Mouse (Mus musculus): ENCODE measurements around the gene Psma2.

DNA sequence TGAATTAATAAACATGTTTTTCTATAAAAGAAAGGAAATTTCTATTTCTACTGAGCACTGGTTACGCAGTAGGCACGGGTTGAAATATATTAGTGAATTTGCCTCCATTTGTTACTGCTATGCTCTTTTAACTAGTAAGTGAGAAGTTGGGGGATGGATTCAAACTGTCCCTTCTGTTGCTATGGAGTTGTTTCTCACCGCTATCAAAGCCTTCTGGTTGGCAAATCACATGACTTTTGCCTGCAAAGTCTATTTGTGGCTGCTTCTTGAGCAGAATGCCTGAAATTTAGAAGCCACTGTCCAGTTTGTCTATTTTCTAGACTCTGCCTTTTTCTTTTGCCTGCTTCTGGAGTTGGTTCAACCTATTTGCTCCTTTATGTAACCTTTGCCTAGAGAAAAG lies 32.6 kb upstream of the Psma2 start:
- TF ChIP-seq EP300 (IDR thresholded peaks at IDR 0.05; ENCODE audit: insufficient read depth, low read depth, low read length) (no peak), POLR2A (IDR thresholded peaks at IDR 0.05; ENCODE audit: insufficient read depth, low read length) (no peak), CTCF (IDR thresholded peaks at IDR 0.05; ENCODE audit: low read depth, low read length) (no peak)
